Mouse (Mus musculus): ENCODE data around the gene Tmsb4x.

Tmsb4x gene

GRCm38 (mm10) chrX:167208978-167209754, at the start of gene Tmsb4x:
Tmsb4x (minus strand) TSS chrX:167209315.
- peak; percentile 90 for DNase-seq

GRCm38 (mm10) chrX:167241736-167242135, 32.6 kb upstream of the Tmsb4x start:
- no peak for DNase-seq

- no peak for DNase-seq
These were observed 30.3 kb upstream of the Tmsb4x start for GRCm38 (mm10) chrX:167239293-167239921.

- DNase-seq, result peak; percentile 76
These were observed 24.1 kb upstream of the Tmsb4x start for GRCm38 (mm10) chrX:167233104-167233687.

GRCm38 (mm10) chrX:167231150-167231549, 22.0 kb upstream of the Tmsb4x start:
- no peak for DNase-seq

- DNase-seq, result no peak
These were observed 20.7 kb upstream of the Tmsb4x start for GRCm38 (mm10) chrX:167229819-167230218.

- peak; percentile 72 for DNase-seq
These were observed 20.1 kb upstream of the Tmsb4x start for GRCm38 (mm10) chrX:167229206-167229605.

- no peak for DNase-seq
These were observed 18.6 kb upstream of the Tmsb4x start for GRCm38 (mm10) chrX:167227756-167228155.

GRCm38 (mm10) chrX:167227138-167227537, 18.0 kb upstream of the Tmsb4x start:
- no peak for DNase-seq

GRCm38 (mm10) chrX:167226570-167226969, 17.5 kb upstream of the Tmsb4x start:
- DNase-seq, result no peak

GRCm38 (mm10) chrX:167212707-167213106, 3.6 kb upstream of the Tmsb4x start:
- DNase-seq, result peak; percentile 74

- no peak for DNase-seq
These were observed 2.9 kb upstream of the Tmsb4x start for GRCm38 (mm10) chrX:167211871-167212555.

GRCm38 (mm10) chrX:167210319-167210728, 1.2 kb upstream of the Tmsb4x start:
- DNase-seq, result no peak

GRCm38 (mm10) chrX:167209828-167210227, 713 bp upstream of the Tmsb4x start:
- DNase-seq, result no peak

- DNase-seq, result peak; percentile 63
These were observed 652 bp downstream of the Tmsb4x start for GRCm38 (mm10) chrX:167208506-167208820.

- DNase-seq, result peak; percentile 61
These were observed 1.2 kb downstream of the Tmsb4x start for GRCm38 (mm10) chrX:167207741-167208505.

- no peak for DNase-seq
These were observed 3.1 kb downstream of the Tmsb4x start for GRCm38 (mm10) chrX:167205813-167206520.

- DNase-seq, result no peak
These were observed 7.8 kb downstream of the Tmsb4x start for GRCm38 (mm10) chrX:167201365-167201764.

GRCm38 (mm10) chrX:167195228-167195649, 13.9 kb downstream of the Tmsb4x start:
- DNase-seq, result peak; percentile 26

GRCm38 (mm10) chrX:167186306-167186705, 22.8 kb downstream of the Tmsb4x start:
- DNase-seq, result no peak

- DNase-seq, result no peak
These were observed 25.6 kb downstream of the Tmsb4x start for GRCm38 (mm10) chrX:167183535-167183934.

GRCm38 (mm10) chrX:167182411-167182810, 26.7 kb downstream of the Tmsb4x start:
- DNase-seq, result no peak
